Mouse (Mus musculus) lung, postnatal 0 days (tissue): ENCODE results near the gene Dnlz.

Experiments
- CTCF ChIP-seq: IDR thresholded peaks from 2 replicates; pipeline ENCODE4 v1.5.1; 2016; ENCODE audit warnings: antibody characterized with exemption, mild to moderate bottlenecking
- EP300 ChIP-seq: IDR thresholded peaks from 2 replicates; pipeline ENCODE4 v1.6.1; 2016; ENCODE audit warnings: antibody characterized with exemption, mild to moderate bottlenecking, control low read depth

GRCm38 (mm10) chr2:26363481-26363880 lies 11.6 kb upstream of the Dnlz start:
- TF ChIP-seq CTCF (no peak), EP300 (no peak)
